Mouse (Mus musculus): ENCODE results near the gene Gstt4. TPM values are rescaled to one million over a fixed set of nuclear protein-coding genes. Genes with fewer than 3 reads are reported as not detected.

The Gstt4 gene
- polyA plus RNA-seq, 1 experiment from 2014 or later = not detected

DNA sequence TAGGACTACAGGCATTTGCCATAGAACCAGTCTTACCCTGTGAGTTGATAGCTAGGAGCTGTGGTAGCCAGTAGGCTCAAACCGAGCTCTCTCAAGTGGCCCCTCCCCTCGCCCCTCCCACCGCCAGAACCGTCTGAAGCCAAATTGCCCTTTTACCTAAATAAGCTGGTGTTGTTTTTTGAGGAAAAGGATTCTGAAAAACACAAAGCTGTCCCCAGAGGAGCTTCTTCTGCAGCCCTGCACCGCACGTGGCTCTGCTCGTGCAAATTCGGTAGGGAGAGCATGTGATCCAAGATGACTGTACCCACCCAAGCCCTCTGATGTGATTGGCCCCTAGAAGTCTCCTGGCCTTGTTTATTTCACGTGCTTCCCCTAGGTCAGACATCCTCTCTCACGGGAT lies 13.0 kb upstream of the Gstt4 start:
- no peak overlapping the region for H3K27ac ChIP-seq
- no peaks in the 10 kb centered on the region for H3K9me3 ChIP-seq
- no peaks in the 10 kb centered on the region for H3K36me3 ChIP-seq
- H3K9ac ChIP-seq = 0 out of 2 replicates have a peak overlapping the region, but pooled peaks have one; percentile 32
- ATAC-seq (ENCODE audit: insufficient number of reproducible peaks, insufficient read depth, low FRiP score, low TSS enrichment, low read depth) = no peak
- H3K4me1 ChIP-seq = peaks cover 49% of the 10 kb centered on the region
- peak overlapping the region; percentile 75 for H3K4me2 ChIP-seq
- H3K27me3 ChIP-seq = peaks cover 19% of the 10 kb centered on the region; the same call in 1 of the 2 replicates
- 1% methylated on average over 10 of the region's 10 CpGs for WGBS
- H3K4me3 ChIP-seq = peak overlapping the region; percentile 44

DNA sequence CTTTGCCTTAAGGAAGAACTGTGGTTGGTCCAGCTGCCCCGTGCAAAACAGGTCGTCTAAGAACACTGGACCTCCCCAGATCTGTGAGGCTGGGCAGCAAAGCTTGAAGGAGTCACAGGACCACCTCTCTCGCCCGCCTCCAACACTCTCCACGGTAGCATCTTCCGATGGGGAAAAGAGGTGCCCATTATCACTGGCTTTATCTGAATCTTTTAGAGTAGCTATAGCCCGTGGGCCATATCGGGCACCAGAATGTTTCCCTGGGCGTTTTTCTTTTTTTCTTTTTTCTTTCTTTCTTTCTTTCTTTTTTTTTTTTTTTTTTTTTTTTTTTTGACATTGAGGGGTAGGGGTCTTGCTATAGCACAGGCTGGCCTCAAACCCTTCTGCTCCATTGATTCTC lies 12.4 kb upstream of the Gstt4 start:
- peaks cover 19% of the 10 kb centered on the region; the same call in 1 of the 2 replicates for H3K27me3 ChIP-seq
- H3K4me1 ChIP-seq = peaks cover 49% of the 10 kb centered on the region
- H3K27ac ChIP-seq = no peak overlapping the region
- peak overlapping the region; percentile 44 for H3K4me3 ChIP-seq
- peak overlapping the region; percentile 65 for H3K9ac ChIP-seq
- H3K4me2 ChIP-seq = peak overlapping the region; percentile 75
- no peak for ATAC-seq (ENCODE audit: insufficient number of reproducible peaks, insufficient read depth, low FRiP score, low TSS enrichment, low read depth)
- no peaks in the 10 kb centered on the region for H3K36me3 ChIP-seq
- no peaks in the 10 kb centered on the region for H3K9me3 ChIP-seq
- WGBS = 8% methylated on average over 9 of the region's 9 CpGs

DNA sequence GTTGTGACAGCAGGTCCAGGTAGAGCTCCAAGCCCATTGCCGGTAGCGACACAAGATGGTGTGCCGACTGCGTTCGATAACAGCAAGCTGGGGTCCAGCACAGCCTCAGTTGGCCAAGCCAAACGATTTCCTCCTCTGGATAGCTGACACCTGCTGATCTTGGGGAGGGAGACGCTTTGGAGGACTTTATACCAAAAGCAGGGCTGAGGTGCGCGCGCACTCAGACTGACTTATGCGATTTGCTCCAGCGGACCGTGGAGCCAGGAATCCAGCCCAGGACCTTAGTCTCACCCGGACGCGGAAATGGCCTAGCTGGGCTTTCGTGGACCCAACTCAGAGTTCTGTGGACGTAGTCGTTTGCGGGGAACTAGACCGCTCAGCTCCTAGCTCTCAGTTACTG lies 11.9 kb upstream of the Gstt4 start:
- Histone ChIP-seq H3K9ac (peak overlapping the region; percentile 65), H3K36me3 (no peaks in the 10 kb centered on the region), H3K27ac (no peak overlapping the region), H3K4me3 (peak overlapping the region; percentile 44), H3K4me1 (peaks cover 49% of the 10 kb centered on the region), H3K4me2 (peak overlapping the region; percentile 75), H3K27me3 (peaks cover 19% of the 10 kb centered on the region; the same call in 1 of the 2 replicates), H3K9me3 (no peaks in the 10 kb centered on the region)
- ATAC-seq (ENCODE audit: insufficient number of reproducible peaks, insufficient read depth, low FRiP score, low TSS enrichment, low read depth) = no peak
- WGBS = 1% methylated on average over 21 of the region's 21 CpGs

DNA sequence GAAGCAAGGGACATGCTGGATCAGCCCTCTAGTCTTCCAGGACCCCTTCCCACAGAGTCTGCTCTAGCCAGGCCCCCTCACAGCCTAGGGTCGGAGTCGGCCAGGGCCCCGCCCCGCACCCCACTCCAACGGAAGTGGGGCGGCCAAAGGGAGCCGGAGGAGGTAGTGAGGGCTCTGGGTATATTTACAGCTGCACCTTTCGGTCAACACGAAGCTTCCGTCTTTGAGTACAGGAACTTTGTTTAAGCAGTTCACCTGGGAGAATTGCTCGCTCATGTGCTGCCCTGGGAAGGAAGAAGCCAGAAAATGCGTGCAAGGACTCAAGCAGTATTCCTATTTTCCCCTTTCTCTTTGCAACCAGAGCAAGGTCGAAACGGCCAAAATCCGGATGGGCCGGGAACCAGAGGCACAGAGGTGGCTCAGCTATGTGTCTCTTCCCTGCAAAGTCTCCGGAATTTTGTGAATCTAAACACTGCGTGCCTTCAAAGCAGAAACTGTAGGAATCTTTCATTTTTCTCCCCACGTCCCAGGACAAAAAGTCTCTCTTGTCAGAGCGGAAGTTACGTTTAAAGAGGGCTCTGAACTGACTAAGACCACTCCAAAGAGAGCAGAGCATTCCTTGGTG lies 11.2 kb upstream of the Gstt4 start:
- Histone ChIP-seq H3K36me3 (no peaks in the 10 kb centered on the region), H3K9me3 (no peaks in the 10 kb centered on the region), H3K27me3 (peaks cover 19% of the 10 kb centered on the region; the same call in 1 of the 2 replicates), H3K4me2 (peak overlapping the region; percentile 75), H3K9ac (peak overlapping the region; percentile 65), H3K4me3 (peak overlapping the region; percentile 44), H3K27ac (no peak overlapping the region), H3K4me1 (peaks cover 48% of the 10 kb centered on the region)
- no peak for ATAC-seq (ENCODE audit: insufficient number of reproducible peaks, insufficient read depth, low FRiP score, low TSS enrichment, low read depth)
- 12% methylated on average over 21 of the region's 21 CpGs for WGBS

DNA sequence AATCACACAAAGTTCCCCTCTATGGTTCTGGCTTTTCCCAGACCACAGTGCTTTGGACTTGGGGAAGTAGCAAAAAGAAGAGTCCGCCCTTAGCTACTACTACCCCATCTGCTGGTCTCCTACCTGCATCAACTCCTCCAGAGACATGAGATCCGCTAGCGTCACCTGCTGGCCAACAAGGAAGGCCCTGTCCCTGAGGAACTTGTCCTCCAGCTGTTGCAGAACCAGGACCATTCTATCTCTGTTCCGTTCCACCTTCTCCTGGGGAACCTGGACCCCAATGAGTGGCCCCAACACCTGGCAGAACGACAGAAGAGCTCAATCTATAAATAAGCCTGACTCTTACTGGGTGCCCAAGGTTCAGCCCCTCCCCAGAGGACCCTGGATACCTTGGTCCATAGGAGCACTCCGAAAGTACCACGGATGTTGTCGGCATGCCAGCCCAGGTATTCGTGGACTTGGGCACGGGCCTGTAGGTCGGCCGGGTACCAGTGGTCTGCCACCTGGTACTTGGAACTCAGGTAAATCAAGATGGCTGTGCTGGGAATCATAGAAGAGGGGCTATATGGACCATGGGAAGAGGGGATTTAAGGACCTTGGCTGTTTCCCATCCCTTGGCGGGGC lies 10.0 kb upstream of the Gstt4 start:
- Histone ChIP-seq H3K9ac (no peak overlapping the region), H3K36me3 (no peaks in the 10 kb centered on the region), H3K27me3 (peaks cover 19% of the 10 kb centered on the region; the same call in 1 of the 2 replicates), H3K4me3 (no peak overlapping the region), H3K4me1 (peaks cover 43% of the 10 kb centered on the region), H3K27ac (no peak overlapping the region), H3K4me2 (no peak overlapping the region), H3K9me3 (no peaks in the 10 kb centered on the region)
- no peak for ATAC-seq (ENCODE audit: insufficient number of reproducible peaks, insufficient read depth, low FRiP score, low TSS enrichment, low read depth)
- WGBS = 67% methylated on average over 13 of the region's 13 CpGs

DNA sequence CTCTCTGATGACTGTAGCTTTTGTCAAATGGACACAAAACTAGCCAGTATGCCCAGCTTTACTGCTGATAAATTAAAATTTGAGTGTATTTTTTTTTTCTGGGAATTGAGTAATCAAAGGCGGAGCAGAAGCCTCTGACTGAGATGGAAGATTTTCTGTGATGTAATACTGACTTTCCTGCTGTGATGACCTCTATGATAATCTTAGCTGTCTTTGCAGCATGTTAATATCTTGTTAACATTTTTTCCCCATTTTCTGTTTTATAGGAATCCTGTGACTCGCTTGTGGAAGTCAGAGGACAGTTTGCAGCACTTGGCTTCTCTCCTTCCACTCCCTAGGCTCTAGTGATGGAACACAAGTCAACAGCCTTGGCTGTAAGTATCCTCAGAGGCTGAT lies 7.9 kb upstream of the Gstt4 start:
- Histone ChIP-seq H3K4me3 (no peak overlapping the region), H3K9ac (no peak overlapping the region), H3K9me3 (no peaks in the 10 kb centered on the region), H3K27ac (no peak overlapping the region), H3K27me3 (peaks cover 19% of the 10 kb centered on the region; the same call in 1 of the 2 replicates), H3K36me3 (no peaks in the 10 kb centered on the region), H3K4me1 (peaks cover 27% of the 10 kb centered on the region), H3K4me2 (no peak overlapping the region)
- ATAC-seq (ENCODE audit: insufficient number of reproducible peaks, insufficient read depth, low FRiP score, low TSS enrichment, low read depth) = no peak
- 69% methylated on average over 2 of the region's 2 CpGs for WGBS

DNA sequence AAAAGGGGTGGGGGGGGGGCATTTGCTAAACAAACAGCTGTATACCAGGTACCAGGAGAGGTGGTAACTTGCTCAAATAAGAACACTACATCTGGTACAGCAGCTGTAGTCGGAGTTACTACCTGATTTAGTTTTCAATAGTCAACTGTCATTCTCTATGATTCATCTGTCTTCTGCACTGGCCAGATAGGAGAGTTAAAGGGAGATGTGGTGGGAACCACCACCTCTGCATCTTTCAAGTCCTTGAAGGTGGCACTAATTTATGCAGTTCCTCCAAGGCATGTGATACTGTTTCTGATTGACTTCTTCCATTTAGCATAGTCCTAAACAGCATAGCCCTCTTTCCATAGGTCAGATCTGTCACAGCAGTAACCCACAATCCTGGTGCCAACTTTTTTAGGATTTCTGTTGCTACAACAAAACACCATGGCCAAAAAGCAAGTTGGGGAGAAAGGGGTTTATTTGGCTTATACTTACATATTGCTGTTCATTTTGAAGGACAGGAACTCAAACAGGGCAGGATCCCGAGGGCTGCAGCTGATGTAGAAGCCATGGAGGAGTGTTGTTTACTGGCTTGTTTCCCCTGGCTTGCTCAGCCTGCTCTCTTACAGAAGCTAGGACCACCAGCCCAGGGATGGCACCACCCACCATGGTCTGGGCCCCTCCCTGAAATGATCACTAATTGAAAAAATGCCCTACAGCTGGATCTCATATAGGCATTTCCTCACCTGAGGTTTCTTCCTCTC lies 7.4 kb upstream of the Gstt4 start:
- WGBS = 78% methylated on average over 2 of the region's 2 CpGs
- Histone ChIP-seq H3K4me1 (peaks cover 21% of the 10 kb centered on the region), H3K27me3 (peaks cover 19% of the 10 kb centered on the region; the same call in 1 of the 2 replicates), H3K4me3 (no peak overlapping the region), H3K36me3 (no peaks in the 10 kb centered on the region), H3K4me2 (no peak overlapping the region), H3K9ac (no peak overlapping the region), H3K9me3 (no peaks in the 10 kb centered on the region), H3K27ac (no peak overlapping the region)
- ATAC-seq (ENCODE audit: insufficient number of reproducible peaks, insufficient read depth, low FRiP score, low TSS enrichment, low read depth) = no peak

DNA sequence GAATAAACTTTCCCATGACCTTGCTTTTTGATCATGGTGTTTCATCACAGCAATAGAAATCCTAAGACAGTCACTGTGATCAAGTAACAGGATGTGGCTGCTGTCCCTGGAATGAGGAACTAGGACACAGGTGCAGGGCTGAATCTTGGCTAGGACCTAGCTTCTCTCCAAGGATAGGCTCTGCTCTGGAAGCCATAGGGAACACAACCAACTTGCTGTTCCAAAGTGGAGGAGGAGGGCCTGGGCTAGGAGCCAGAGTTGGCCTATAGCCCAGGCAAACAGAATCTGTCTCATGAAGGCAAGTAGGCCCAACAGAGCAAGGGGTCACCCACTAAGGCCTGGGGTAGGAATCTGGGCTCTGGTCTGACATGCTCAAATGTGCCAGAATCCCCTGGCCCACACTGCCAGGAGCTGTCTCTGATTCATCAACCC lies 6.2 kb upstream of the Gstt4 start:
- H3K9me3 ChIP-seq = no peaks in the 10 kb centered on the region
- peaks cover 7% of the 10 kb centered on the region; the same call in 1 of the 2 replicates for H3K27me3 ChIP-seq
- no peak overlapping the region for H3K4me2 ChIP-seq
- H3K36me3 ChIP-seq = no peaks in the 10 kb centered on the region
- ATAC-seq (ENCODE audit: insufficient number of reproducible peaks, insufficient read depth, low FRiP score, low TSS enrichment, low read depth) = no peak
- H3K27ac ChIP-seq = no peak overlapping the region
- H3K9ac ChIP-seq = no peak overlapping the region
- peaks cover 9% of the 10 kb centered on the region for H3K4me1 ChIP-seq
- H3K4me3 ChIP-seq = no peak overlapping the region

DNA sequence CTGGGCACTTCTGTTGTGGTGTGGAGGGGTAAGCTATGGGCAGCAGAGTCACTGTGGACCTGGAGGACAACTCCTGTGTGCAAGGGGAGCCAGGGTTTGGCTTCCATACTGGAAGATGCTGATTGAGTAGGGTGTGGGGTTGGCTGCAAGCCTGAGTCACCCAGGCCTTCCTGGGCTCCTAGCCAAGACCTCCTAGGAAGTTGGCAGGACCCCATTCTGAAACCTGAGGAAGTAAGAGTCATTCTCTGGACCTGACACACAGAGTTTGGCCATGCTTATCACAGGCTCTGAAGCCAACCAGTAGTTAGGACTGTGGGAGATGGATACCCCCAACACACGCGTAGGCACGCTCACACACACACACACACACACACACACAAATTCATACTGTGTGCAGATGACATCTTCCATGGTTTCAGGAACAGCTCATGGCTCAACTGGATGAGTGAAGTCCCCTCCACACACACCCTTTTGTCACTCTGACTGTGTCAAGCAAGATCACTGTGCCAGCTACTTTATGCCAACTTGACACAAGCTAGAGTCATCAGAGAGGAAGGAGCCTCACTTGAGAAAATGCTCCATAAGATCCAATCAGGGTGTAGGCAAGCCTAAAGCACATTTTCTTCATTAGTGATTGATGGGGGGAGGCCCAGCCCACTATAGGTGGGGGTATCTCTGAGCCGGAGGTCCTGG lies 5.5 kb upstream of the Gstt4 start:
- Histone ChIP-seq H3K4me3 (no peak overlapping the region), H3K4me1 (peaks cover 6% of the 10 kb centered on the region; the same call in 1 of the 2 replicates), H3K36me3 (no peaks in the 10 kb centered on the region), H3K9ac (no peak overlapping the region), H3K9me3 (no peaks in the 10 kb centered on the region), H3K27ac (no peak overlapping the region), H3K27me3 (0 out of 2 replicates have a peak, but pooled peaks cover 3% of the 10 kb centered on the region), H3K4me2 (no peak overlapping the region)
- ATAC-seq (ENCODE audit: insufficient number of reproducible peaks, insufficient read depth, low FRiP score, low TSS enrichment, low read depth) = no peak
- whole genome bisulfite sequencing = 85% methylated on average over 4 of the region's 4 CpGs

DNA sequence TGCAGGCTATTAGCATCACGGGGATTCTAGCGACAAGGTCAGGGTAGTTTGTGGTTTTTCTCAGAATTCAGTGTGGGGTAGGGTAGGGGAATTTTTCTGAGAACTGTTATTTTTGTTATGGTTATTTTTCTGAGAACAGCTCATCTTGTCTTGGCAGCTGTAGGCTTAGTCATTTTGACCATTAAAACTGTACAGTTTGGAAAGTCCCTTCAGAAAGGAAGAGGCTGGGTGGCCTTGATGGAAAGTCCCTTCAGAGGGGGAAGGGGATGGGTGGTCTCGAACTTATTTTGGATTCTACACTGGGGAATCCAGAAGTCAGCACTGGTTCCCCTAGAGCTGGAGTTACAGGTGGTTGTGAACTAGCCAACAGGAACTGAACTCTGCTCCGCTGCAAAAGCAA lies 2.2 kb upstream of the Gstt4 start:
- peaks cover 6% of the 10 kb centered on the region; the same call in 1 of the 2 replicates for H3K4me1 ChIP-seq
- 0 out of 2 replicates have a peak, but pooled peaks cover 4% of the 10 kb centered on the region for H3K27me3 ChIP-seq
- H3K4me2 ChIP-seq = no peak overlapping the region
- H3K36me3 ChIP-seq = no peaks in the 10 kb centered on the region
- ATAC-seq (ENCODE audit: insufficient number of reproducible peaks, insufficient read depth, low FRiP score, low TSS enrichment, low read depth) = no peak
- H3K27ac ChIP-seq = no peak overlapping the region
- 84% methylated on average over 4 of the region's 4 CpGs for WGBS
- no peak overlapping the region for H3K9ac ChIP-seq
- no peaks in the 10 kb centered on the region for H3K9me3 ChIP-seq
- no peak overlapping the region for H3K4me3 ChIP-seq

DNA sequence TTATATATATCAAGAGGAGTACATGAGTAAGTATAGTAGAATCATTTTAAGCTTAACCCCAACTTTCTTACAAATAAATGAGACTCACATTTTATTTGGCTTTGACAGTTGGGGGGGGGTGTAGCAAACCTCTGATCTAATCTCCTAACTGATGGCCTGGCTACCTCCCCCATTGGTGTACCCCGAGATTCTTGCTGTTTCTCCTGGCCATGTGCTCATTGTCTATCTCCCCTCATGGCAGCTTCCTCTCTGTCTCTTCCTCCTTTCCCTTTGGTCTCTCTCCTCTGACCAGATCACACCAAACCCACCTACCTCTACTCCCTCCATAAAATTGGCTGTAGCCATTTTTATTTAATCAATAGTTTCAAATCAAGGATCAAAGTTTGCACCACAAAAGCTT lies 1.4 kb upstream of the Gstt4 start:
- no peak for ATAC-seq (ENCODE audit: insufficient number of reproducible peaks, insufficient read depth, low FRiP score, low TSS enrichment, low read depth)
- Histone ChIP-seq H3K4me1 (peaks cover 6% of the 10 kb centered on the region; the same call in 1 of the 2 replicates), H3K27ac (no peak overlapping the region), H3K4me3 (no peak overlapping the region), H3K36me3 (no peaks in the 10 kb centered on the region), H3K4me2 (no peak overlapping the region), H3K9ac (no peak overlapping the region), H3K9me3 (no peaks in the 10 kb centered on the region), H3K27me3 (0 out of 2 replicates have a peak, but pooled peaks cover 4% of the 10 kb centered on the region)
- WGBS = 86% methylated on average over 1 of the region's 1 CpGs

Measured in embryonic facial prominence, embryonic 13.5 days (tissue).